Mouse (Mus musculus) midbrain, embryonic 11.5 days (tissue): ENCODE measurements around the gene Lyrm4. TPM values are rescaled to one million over a fixed set of nuclear protein-coding genes. Genes with fewer than 3 reads are reported as not detected.

Source experiments
- ATAC-seq: fragments of 200-750 bp; cut with Nextera tagmentation; 2 replicates; pipeline ENCODE4 v1.8.0; 2017; ENCODE audit warnings: moderate TSS enrichment, moderate library complexity; ENCODE audit not compliant: low FRiP score
- DNase-seq: peaks from one replicate; pipeline ENCODE4 v3.0.0; 2015; ENCODE audit warnings: low spot score; ENCODE audit errors: missing footprints
- H3K27ac ChIP-seq: fragments of 300-500 bp; sonication (generic); 2 replicates; pipeline ENCODE4 v1.5.1; 2014; ENCODE audit warnings: low read depth, low read length
- H3K27me3 ChIP-seq: fragments of 300-500 bp; sonication (generic); 2 replicates; pipeline ENCODE4 v1.6.1; 2014; ENCODE audit warnings: mild to moderate bottlenecking, low read length, moderate library complexity, mixed read lengths; ENCODE audit not compliant: control insufficient read depth, insufficient read depth
- H3K36me3 ChIP-seq: fragments of 300-500 bp; sonication (generic); 2 replicates; pipeline ENCODE4 v1.6.1; 2014; ENCODE audit warnings: mild to moderate bottlenecking, low read length, moderate library complexity, mixed read lengths; ENCODE audit not compliant: control insufficient read depth, insufficient read depth
- H3K4me1 ChIP-seq: fragments of 300-500 bp; sonication (generic); 2 replicates; pipeline ENCODE4 v1.6.1; 2014; ENCODE audit warnings: low read length; ENCODE audit not compliant: control insufficient read depth, insufficient read depth
- H3K4me2 ChIP-seq: fragments of 300-500 bp; sonication (generic); 2 replicates; pipeline ENCODE4 v1.6.1; 2014; ENCODE audit warnings: mild to moderate bottlenecking, moderate library complexity
- H3K4me3 ChIP-seq: fragments of 300-500 bp; sonication (generic); 2 replicates; pipeline ENCODE4 v1.5.1; 2014; ENCODE audit warnings: low read depth, low read length
- H3K9ac ChIP-seq: fragments of 300-500 bp; sonication (generic); 2 replicates; pipeline ENCODE4 v1.6.1; 2014; ENCODE audit warnings: low read length
- H3K9me3 ChIP-seq: fragments of 300-500 bp; sonication (generic); 2 replicates; pipeline ENCODE4 v1.6.1; 2016; ENCODE audit warnings: low read length; ENCODE audit not compliant: control insufficient read depth
- WGBS: fragments of 180-500 bp; shearing (Covaris S2); extraction: QIAGEN DNeasy Blood & Tissue Kit; methylation state at CpG from one replicate; pipeline ENCODE4 v1.1.7; 2014; 5-methylcytosine and 5-hydroxymethylcytosine counted together
- polyA plus RNA-seq: library from polyadenylated mRNA; unstranded; fragments of >200 nt; fragmentation: Nextera tagmentation; extraction: Ambion mirVana; gene quantifications from 2 replicates; pipeline ENCODE4 v1.2.1, GENCODE M21; 2014

Lyrm4 gene
- polyA plus RNA-seq, 1 experiment from 2014 or later, result 25.5 TPM

GRCm38 (mm10) chr13:35937991-35938390 lies 179.3 kb downstream of the Lyrm4 start:
- no peak for ATAC-seq
- Histone ChIP-seq H3K9me3 (peaks cover 3% of the 10 kb centered on the region; the same call in 1 of the 2 replicates), H3K4me2 (no peak overlapping the region), H3K4me1 (no peaks in the 10 kb centered on the region), H3K4me3 (no peak overlapping the region), H3K27me3 (no peaks in the 10 kb centered on the region), H3K36me3 (no peaks in the 10 kb centered on the region), H3K9ac (no peak overlapping the region), H3K27ac (no peak overlapping the region)
- WGBS, result 87% methylated on average over 2 of the region's 2 CpGs
- DNase-seq, result no peak

Other genes starting within 250 kb of the Lyrm4 start
- 18.0 and 18.3 TPM in 2 replicates for gene Rpp40, start 211.2 kb downstream of the Lyrm4 start, polyA plus RNA-seq
- gene Ppp1r3g, start 158.7 kb downstream of the Lyrm4 start, polyA plus RNA-seq, result 0.99 and 1.1 TPM in 2 replicates
- 27.5 and 30.5 TPM in 2 replicates for gene Fars2, start 114 bp downstream of the Lyrm4 start, polyA plus RNA-seq